Mouse (Mus musculus) ES-Bruce4 (cell line): ENCODE measurements around the gene Gp1bb.

Experiments used
- CTCF ChIP-seq: IDR thresholded peaks from one replicate; pipeline ENCODE4 v1.8.1; 2011; ENCODE audit warnings: low read depth, low read length
- EP300 ChIP-seq: IDR thresholded peaks from 2 replicates; pipeline ENCODE4 v1.6.1; 2011; ENCODE audit warnings: low read depth, low read length; ENCODE audit not compliant: insufficient read depth
- POLR2A ChIP-seq: IDR thresholded peaks from one replicate; pipeline ENCODE4 v1.8.1; 2011; ENCODE audit warnings: low read length; ENCODE audit not compliant: insufficient read depth

DNA sequence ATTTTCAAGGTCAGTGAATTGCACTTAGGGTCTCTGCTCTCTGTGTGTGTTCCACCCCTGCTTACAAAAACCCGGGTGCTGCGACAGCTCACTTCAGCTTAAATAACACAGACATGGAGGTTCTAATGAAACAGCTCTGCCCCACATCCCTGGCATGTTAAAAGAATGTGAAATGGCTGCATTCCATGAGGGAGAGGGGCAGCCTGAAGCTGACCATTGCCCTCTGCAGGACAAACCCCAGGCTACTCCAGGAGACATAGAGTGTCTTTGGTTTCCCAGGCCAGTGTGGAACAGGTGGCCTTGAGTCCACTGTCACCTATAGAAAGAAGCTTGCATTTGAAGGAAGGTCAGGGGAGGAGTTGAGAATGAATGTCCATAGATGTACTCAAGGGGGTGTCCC is 41.8 kb downstream of the Gp1bb start:
- TF ChIP-seq POLR2A (no peak), CTCF (no peak), EP300 (no peak)
